Mouse (Mus musculus): ENCODE results near the gene Skor1. TPM values are rescaled to one million over a fixed set of nuclear protein-coding genes. Genes with fewer than 3 reads are reported as not detected.

Skor1 gene
- polyA plus RNA-seq, 1 experiment from 2014 or later, result not detected

- Histone ChIP-seq H3K27me3 (ENCODE audit: insufficient read depth, low read length) (peaks cover 94% of the 10 kb centered on the region), H3K9me3 (ENCODE audit: low read length) (peaks cover 5% of the 10 kb centered on the region), H3K36me3 (ENCODE audit: insufficient read depth, low read length) (no peaks in the 10 kb centered on the region), H3K4me2 (replicated peaks; ENCODE audit: low read depth, low read length) (no peak overlapping the region), H3K9ac (replicated peaks; ENCODE audit: low read length) (no peak overlapping the region), H3K27ac (ENCODE audit: low read length) (no peak overlapping the region), H3K4me3 (ENCODE audit: low read length) (no peak overlapping the region), H3K4me1 (ENCODE audit: insufficient read depth, low read length) (peaks cover 21% of the 10 kb centered on the region)
- ATAC-seq (ENCODE audit: low FRiP score, low TSS enrichment), result peak; percentile 79
- under 1% methylated on average over 20 of the region's 20 CpGs for WGBS
Observed at GRCm38 (mm10) chr9:63151072-63151870, 2.5 kb upstream of the Skor1 start.

- H3K9ac ChIP-seq (replicated peaks; ENCODE audit: low read length), result no peak overlapping the region
- peaks cover 98% of the 10 kb centered on the region for H3K27me3 ChIP-seq (ENCODE audit: insufficient read depth, low read length)
- H3K4me3 ChIP-seq (ENCODE audit: low read length), result no peak overlapping the region
- no peak overlapping the region for H3K4me2 ChIP-seq (replicated peaks; ENCODE audit: low read depth, low read length)
- peaks cover 24% of the 10 kb centered on the region for H3K4me1 ChIP-seq (ENCODE audit: insufficient read depth, low read length)
- no peaks in the 10 kb centered on the region for H3K36me3 ChIP-seq (ENCODE audit: insufficient read depth, low read length)
- ATAC-seq (ENCODE audit: low FRiP score, low TSS enrichment), result no peak
- no peak overlapping the region for H3K27ac ChIP-seq (ENCODE audit: low read length)
- WGBS, result 2% methylated on average over 27 of the region's 27 CpGs
- H3K9me3 ChIP-seq (ENCODE audit: low read length), result peaks cover 5% of the 10 kb centered on the region
Observed at GRCm38 (mm10) chr9:63150086-63150800, 1.5 kb upstream of the Skor1 start.

- Histone ChIP-seq H3K27me3 (ENCODE audit: insufficient read depth, low read length) (peaks cover 99% of the 10 kb centered on the region), H3K9ac (replicated peaks; ENCODE audit: low read length) (no peak overlapping the region)
Observed at GRCm38 (mm10) chr9:63149372-63149766, 608 bp upstream of the Skor1 start.

GRCm38 (mm10) chr9:63147786-63148409 lies 863 bp downstream of the Skor1 start:
- H3K9me3 ChIP-seq (ENCODE audit: low read length), result no peaks in the 10 kb centered on the region
- peaks cover 38% of the 10 kb centered on the region for H3K4me1 ChIP-seq (ENCODE audit: insufficient read depth, low read length)
- no peak overlapping the region for H3K4me2 ChIP-seq (replicated peaks; ENCODE audit: low read depth, low read length)
- H3K27ac ChIP-seq (ENCODE audit: low read length), result no peak overlapping the region
- no peak overlapping the region for H3K4me3 ChIP-seq (ENCODE audit: low read length)
- no peak overlapping the region for H3K9ac ChIP-seq (replicated peaks; ENCODE audit: low read length)
- H3K27me3 ChIP-seq (ENCODE audit: insufficient read depth, low read length), result peaks cover 100% of the 10 kb centered on the region
- ATAC-seq (ENCODE audit: low FRiP score, low TSS enrichment), result no peak
- no peaks in the 10 kb centered on the region for H3K36me3 ChIP-seq (ENCODE audit: insufficient read depth, low read length)
- under 1% methylated on average over 14 of the region's 14 CpGs for WGBS

More at GRCm38 (mm10) chr9:63149372-63149766, 608 bp upstream of the Skor1 start:
- Histone ChIP-seq H3K4me2 (replicated peaks; ENCODE audit: low read depth, low read length) (peak overlapping the region; percentile 77), H3K36me3 (ENCODE audit: insufficient read depth, low read length) (no peaks in the 10 kb centered on the region), H3K4me3 (ENCODE audit: low read length) (peak overlapping the region; percentile 47), H3K27ac (ENCODE audit: low read length) (no peak overlapping the region), H3K9me3 (ENCODE audit: low read length) (peaks cover 5% of the 10 kb centered on the region), H3K4me1 (ENCODE audit: insufficient read depth, low read length) (peaks cover 29% of the 10 kb centered on the region)
- no peak for ATAC-seq (ENCODE audit: low FRiP score, low TSS enrichment)
- WGBS, result under 1% methylated on average over 20 of the region's 20 CpGs

GRCm38 (mm10) chr9:63147296-63147695 lies 1.5 kb downstream of the Skor1 start:
- ATAC-seq (ENCODE audit: low FRiP score, low TSS enrichment), result no peak
- peaks cover 100% of the 10 kb centered on the region for H3K27me3 ChIP-seq (ENCODE audit: insufficient read depth, low read length)
- H3K9ac ChIP-seq (replicated peaks; ENCODE audit: low read length), result no peak overlapping the region
- H3K4me1 ChIP-seq (ENCODE audit: insufficient read depth, low read length), result peaks cover 42% of the 10 kb centered on the region
- H3K36me3 ChIP-seq (ENCODE audit: insufficient read depth, low read length), result no peaks in the 10 kb centered on the region
- WGBS, result under 1% methylated on average over 9 of the region's 9 CpGs
- H3K27ac ChIP-seq (ENCODE audit: low read length), result no peak overlapping the region
- no peaks in the 10 kb centered on the region for H3K9me3 ChIP-seq (ENCODE audit: low read length)
- peak overlapping the region; percentile 32; the same call in 1 of the 2 replicates for H3K4me3 ChIP-seq (ENCODE audit: low read length)
- H3K4me2 ChIP-seq (replicated peaks; ENCODE audit: low read depth, low read length), result 0 out of 2 replicates have a peak overlapping the region, but pooled peaks have one; percentile 38

- Histone ChIP-seq H3K27ac (ENCODE audit: low read length) (no peak overlapping the region), H3K9ac (replicated peaks; ENCODE audit: low read length) (no peak overlapping the region), H3K9me3 (ENCODE audit: low read length) (no peaks in the 10 kb centered on the region), H3K4me3 (ENCODE audit: low read length) (peak overlapping the region; percentile 32), H3K27me3 (ENCODE audit: insufficient read depth, low read length) (peaks cover 100% of the 10 kb centered on the region), H3K36me3 (ENCODE audit: insufficient read depth, low read length) (no peaks in the 10 kb centered on the region), H3K4me2 (replicated peaks; ENCODE audit: low read depth, low read length) (peak overlapping the region; percentile 38), H3K4me1 (ENCODE audit: insufficient read depth, low read length) (peaks cover 43% of the 10 kb centered on the region)
- 0% methylated on average over 20 of the region's 20 CpGs for WGBS
- no peak for ATAC-seq (ENCODE audit: low FRiP score, low TSS enrichment)
Observed at GRCm38 (mm10) chr9:63146856-63147274, 1.9 kb downstream of the Skor1 start.

DNA sequence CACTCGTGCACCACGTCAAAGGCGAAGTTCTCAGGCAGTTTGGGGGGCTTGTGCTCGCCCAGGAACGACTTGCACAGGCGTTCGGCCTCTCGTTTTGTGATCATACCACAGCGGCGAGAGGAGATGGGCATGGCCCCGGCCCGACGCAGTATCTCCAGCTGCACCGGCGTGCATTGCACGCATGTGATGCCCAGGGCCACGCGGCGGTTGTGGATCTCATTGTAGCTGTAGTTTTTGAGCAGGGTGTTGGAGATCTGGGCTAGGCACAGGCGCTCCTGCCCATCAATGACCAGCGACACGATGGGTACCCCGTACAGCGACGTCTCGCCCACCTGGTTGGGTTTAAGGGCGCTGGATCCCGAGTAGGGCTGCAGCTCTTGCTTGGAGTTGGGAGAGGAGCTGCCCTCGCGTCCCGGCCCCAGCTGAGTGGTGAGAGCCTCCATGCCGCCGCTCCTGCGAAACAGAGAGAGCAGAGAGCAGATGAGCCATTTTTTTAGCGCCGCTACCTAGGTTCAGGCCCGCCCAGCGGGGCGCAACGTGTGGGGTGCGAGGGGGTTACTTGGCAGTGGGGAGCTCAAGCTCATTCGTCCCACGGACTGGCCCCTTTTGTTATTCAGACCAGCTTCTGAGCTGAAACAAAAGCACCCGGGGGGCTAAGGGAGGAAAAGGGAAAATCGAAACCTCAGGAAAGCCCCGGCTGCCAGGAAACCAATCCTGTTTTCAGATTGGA lies 2.5 kb downstream of the Skor1 start:
- no peak overlapping the region for H3K27ac ChIP-seq (ENCODE audit: low read length)
- no peaks in the 10 kb centered on the region for H3K36me3 ChIP-seq (ENCODE audit: insufficient read depth, low read length)
- peaks cover 100% of the 10 kb centered on the region for H3K27me3 ChIP-seq (ENCODE audit: insufficient read depth, low read length)
- no peaks in the 10 kb centered on the region for H3K9me3 ChIP-seq (ENCODE audit: low read length)
- ATAC-seq (ENCODE audit: low FRiP score, low TSS enrichment), result no peak
- H3K4me3 ChIP-seq (ENCODE audit: low read length), result peak overlapping the region; percentile 32
- peak overlapping the region; percentile 38 for H3K4me2 ChIP-seq (replicated peaks; ENCODE audit: low read depth, low read length)
- H3K4me1 ChIP-seq (ENCODE audit: insufficient read depth, low read length), result peaks cover 43% of the 10 kb centered on the region
- WGBS, result under 1% methylated on average over 46 of the region's 46 CpGs
- H3K9ac ChIP-seq (replicated peaks; ENCODE audit: low read length), result no peak overlapping the region

GRCm38 (mm10) chr9:63145249-63146125 lies 3.3 kb downstream of the Skor1 start:
- peaks cover 43% of the 10 kb centered on the region for H3K4me1 ChIP-seq (ENCODE audit: insufficient read depth, low read length)
- H3K4me2 ChIP-seq (replicated peaks; ENCODE audit: low read depth, low read length), result peak overlapping the region; percentile 23
- H3K9ac ChIP-seq (replicated peaks; ENCODE audit: low read length), result no peak overlapping the region
- 1% methylated on average over 70 of the region's 73 CpGs for WGBS
- H3K36me3 ChIP-seq (ENCODE audit: insufficient read depth, low read length), result no peaks in the 10 kb centered on the region
- peaks cover 100% of the 10 kb centered on the region for H3K27me3 ChIP-seq (ENCODE audit: insufficient read depth, low read length)
- no peak for ATAC-seq (ENCODE audit: low FRiP score, low TSS enrichment)
- no peaks in the 10 kb centered on the region for H3K9me3 ChIP-seq (ENCODE audit: low read length)
- no peak overlapping the region for H3K27ac ChIP-seq (ENCODE audit: low read length)
- peak overlapping the region; percentile 32 for H3K4me3 ChIP-seq (ENCODE audit: low read length)

Data from kidney, embryonic 16.5 days (tissue).